Mouse (Mus musculus) ES-E14 (cell line): Measurements from ENCODE around the gene Wdr46. TPM values are rescaled to one million over a fixed set of nuclear protein-coding genes. Genes with fewer than 3 reads are reported as not detected.

Experiments
- DNase-seq: peaks from one replicate; pipeline ENCODE4 v3.0.0-alpha.2; 2013; ENCODE audit warnings: low read depth, low spot score
- H3K27ac ChIP-seq: 2 replicates; pipeline ENCODE4 v1.5.1; 2012; ENCODE audit warnings: low read depth, mild to moderate bottlenecking, low read length, moderate library complexity, mixed read lengths; ENCODE audit not compliant: poor library complexity, insufficient read depth, severe bottlenecking
- H3K36me3 ChIP-seq: 2 replicates; pipeline ENCODE4 v1.6.1; 2012; ENCODE audit warnings: mild to moderate bottlenecking, low read length, moderate library complexity, mixed read lengths; ENCODE audit not compliant: control insufficient read depth, poor library complexity, insufficient read depth, severe bottlenecking
- H3K4me1 ChIP-seq, 2 experiments: fragments of 150-350 bp in 1 of 2; sonication (generic) in 1 of 2; 2 replicates each; pipeline ENCODE4 v1.6.1; 2012; ENCODE audit warnings: low read length in 2 of 2, mild to moderate bottlenecking in 1 of 2, mixed read lengths in 1 of 2; ENCODE audit not compliant: control insufficient read depth in 2 of 2, insufficient read depth in 2 of 2, poor library complexity in 1 of 2
- H3K4me3 ChIP-seq, 2 experiments: fragments of 150-350 bp in 1 of 2; sonication (generic) in 1 of 2; 2 replicates each; pipeline ENCODE4 v1.5.1; 2012; ENCODE audit warnings: low read length in 2 of 2, low read depth in 1 of 2, mild to moderate bottlenecking in 1 of 2, mixed read lengths in 1 of 2; ENCODE audit not compliant: insufficient read depth in 1 of 2, poor library complexity in 1 of 2, severe bottlenecking in 1 of 2
- H3K9ac ChIP-seq: 2 replicates; pipeline ENCODE4 v1.6.1; 2012; ENCODE audit warnings: low read depth, mild to moderate bottlenecking, low read length, mixed read lengths; ENCODE audit not compliant: poor library complexity, insufficient read depth, severe bottlenecking
- H3K9me3 ChIP-seq: fragments of 150-350 bp; sonication (generic); 2 replicates; pipeline ENCODE4 v1.6.1; 2012; ENCODE audit warnings: low read depth, mild to moderate bottlenecking, low read length; ENCODE audit not compliant: control insufficient read depth, insufficient read depth
- CHD2 ChIP-seq: IDR thresholded peaks from 2 replicates; pipeline ENCODE4 v1.6.1; 2014; ENCODE audit warnings: mild to moderate bottlenecking, low read depth, low read length, inconsistent platforms
- HCFC1 ChIP-seq: IDR thresholded peaks from 2 replicates; pipeline ENCODE4 v1.6.1; 2012; ENCODE audit warnings: low read length, inconsistent platforms, borderline replicate concordance; ENCODE audit not compliant: insufficient read depth
- MAFK ChIP-seq: IDR thresholded peaks from 2 replicates; pipeline ENCODE4 v1.6.1; 2014; ENCODE audit warnings: mild to moderate bottlenecking, low read depth, low read length, inconsistent platforms; ENCODE audit not compliant: insufficient read depth
- ZC3H11A ChIP-seq: IDR thresholded peaks from 2 replicates; pipeline ENCODE4 v1.6.1; 2012; ENCODE audit warnings: low read depth, mild to moderate bottlenecking, inconsistent platforms, low read length, borderline replicate concordance
- ZNF384 ChIP-seq: IDR thresholded peaks from 2 replicates; pipeline ENCODE4 v1.6.1; 2012; ENCODE audit warnings: low read depth, low read length, inconsistent platforms
- in situ Hi-C, 2 experiments: fragments of 600-800 bp; cut with MboI; formaldehyde crosslinking; loops; one replicate each; pipeline ENCODE4 v1.15.1; 2025; ENCODE audit warnings: low sequenced_read_pairs in 2 of 2, inconsistent platforms in 1 of 2; ENCODE audit not compliant: unreplicated experiment in 2 of 2
- total RNA-seq: library from RNA; depleted of rRNA; stranded (reverse); fragments of 300-350 nt; gene quantifications from 2 replicates; pipeline ENCODE4 v1.2.3, GENCODE M21; 2012

Gene Wdr46
- total RNA-seq, 1 experiment, result 78.2 TPM

DNA sequence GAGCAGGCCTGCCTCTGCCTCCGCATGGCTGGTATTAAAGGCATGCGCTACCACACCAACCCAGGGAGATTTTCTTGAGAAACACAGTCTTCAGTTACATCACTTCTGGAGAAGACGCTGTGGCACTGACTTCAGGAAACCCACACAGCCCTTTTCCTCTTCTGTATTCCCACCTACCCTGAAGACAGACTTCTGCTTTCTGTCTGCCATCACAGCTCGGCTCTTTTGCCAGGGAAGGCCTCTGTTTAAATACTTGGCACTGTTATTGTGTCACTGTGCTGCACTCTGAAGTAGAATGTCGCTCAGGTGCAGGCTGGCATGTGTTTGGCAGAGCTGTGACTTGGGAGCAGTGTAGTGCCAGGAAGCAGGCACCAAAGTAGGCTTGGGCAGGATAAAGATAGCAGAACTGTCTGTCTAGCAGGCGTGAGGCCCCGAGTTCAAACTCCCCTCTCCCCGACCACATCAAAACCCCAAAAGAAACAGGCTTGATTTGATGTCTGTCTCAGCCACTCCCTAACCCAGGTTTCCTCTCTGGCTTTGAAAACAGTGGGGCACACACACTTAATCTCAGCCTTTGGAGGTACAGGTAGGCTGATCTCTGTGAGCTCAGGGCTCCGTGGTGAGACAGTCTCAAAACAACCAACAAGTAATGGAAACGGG is 7.1 kb downstream of the Wdr46 start:
- Histone ChIP-seq H3K27ac (no peak overlapping the region), H3K9me3 (no peaks in the 10 kb centered on the region), H3K4me3 (no peak overlapping the region), H3K4me1 (peaks cover 0 to 9% of the 10 kb centered on the region in 2 experiments; a peak in 1 of 4 replicates), H3K36me3 (peaks cover 54% of the 10 kb centered on the region), H3K9ac (no peak overlapping the region)
- in situ Hi-C loops, result no loop called here
- DNase-seq, result no peak
- TF ChIP-seq ZNF384 (no peak), ZC3H11A (no peak), CHD2 (no peak), MAFK (no peak)

DNA sequence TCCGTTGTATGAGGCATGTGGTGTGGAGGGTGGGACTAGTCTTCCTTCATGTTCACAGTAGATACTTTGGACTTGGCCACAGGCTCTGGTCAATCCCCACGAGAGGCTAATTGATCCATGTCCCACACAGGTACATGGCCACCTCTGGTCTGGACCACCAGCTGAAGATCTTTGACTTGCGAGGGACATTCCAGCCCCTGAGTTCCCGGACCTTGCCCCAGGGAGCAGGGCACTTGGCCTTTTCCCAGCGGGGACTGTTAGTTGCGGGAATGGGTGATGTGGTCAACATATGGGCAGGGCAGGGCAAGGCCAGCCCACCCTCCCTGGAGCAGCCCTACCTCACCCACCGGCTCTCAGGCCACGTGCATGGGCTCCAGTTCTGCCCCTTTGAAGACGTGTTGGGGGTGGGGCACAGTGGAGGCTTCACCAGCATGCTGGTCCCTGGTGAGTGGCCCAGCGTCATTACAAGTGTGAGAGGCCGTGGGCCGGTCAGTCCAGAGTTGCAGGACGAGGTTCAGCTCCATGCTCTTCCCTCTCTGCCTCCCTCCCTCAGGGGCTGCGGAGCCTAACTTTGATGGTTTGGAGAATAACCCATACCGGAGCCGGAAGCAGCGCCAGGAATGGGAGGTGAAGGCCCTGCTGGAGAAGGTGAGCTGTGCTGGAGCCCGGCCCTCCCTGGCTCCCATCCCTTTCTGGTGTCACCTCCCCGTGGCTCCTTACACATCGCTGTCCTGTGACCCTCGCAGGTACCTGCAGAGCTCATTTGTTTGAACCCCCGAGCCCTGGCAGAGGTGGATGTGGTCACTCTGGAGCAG is 7.8 kb downstream of the Wdr46 start:
- Histone ChIP-seq H3K9ac (no peak overlapping the region), H3K9me3 (no peaks in the 10 kb centered on the region), H3K27ac (no peak overlapping the region), H3K36me3 (peaks cover 55% of the 10 kb centered on the region), H3K4me1 (peaks cover 0 to 9% of the 10 kb centered on the region in 2 experiments; a peak in 1 of 4 replicates), H3K4me3 (no peak overlapping the region)
- TF ChIP-seq ZNF384 (no peak), CHD2 (no peak), HCFC1 (no peak), MAFK (no peak), ZC3H11A (no peak)
- in situ Hi-C loops, result no loop called here
- DNase-seq, result no peak

GRCm38 (mm10) chr17:33948905-33949537 is 8.6 kb downstream of the Wdr46 start:
- Histone ChIP-seq H3K9ac (no peak overlapping the region), H3K4me1 (peaks cover 0 to 9% of the 10 kb centered on the region in 2 experiments; a peak in 1 of 4 replicates), H3K36me3 (peaks cover 56% of the 10 kb centered on the region), H3K4me3 (no peak overlapping the region), H3K27ac (no peak overlapping the region), H3K9me3 (no peaks in the 10 kb centered on the region)
- TF ChIP-seq HCFC1 (no peak), MAFK (no peak), ZC3H11A (no peak), CHD2 (no peak), ZNF384 (no peak)
- in situ Hi-C loops, result no loop called here
- DNase-seq, result no peak

- no peak overlapping the region for H3K27ac ChIP-seq
- TF ChIP-seq ZNF384 (no peak), MAFK (no peak), HCFC1 (no peak), ZC3H11A (no peak)
- no peaks in the 10 kb centered on the region for H3K9me3 ChIP-seq
- peak overlapping the region; percentile 76; the same call in 1 of the 2 replicates for H3K9ac ChIP-seq
- in situ Hi-C loops, result no loop called here
- peak overlapping the region in 1 of 2 experiments; percentile 63; a peak in 1 of 4 replicates for H3K4me3 ChIP-seq
- H3K36me3 ChIP-seq, result peaks cover 57% of the 10 kb centered on the region
- no peak for DNase-seq
- H3K4me1 ChIP-seq, result peaks cover 0 to 10% of the 10 kb centered on the region in 2 experiments; a peak in 1 of 4 replicates
Measured at GRCm38 (mm10) chr17:33950131-33950625, 9.7 kb downstream of the Wdr46 start.
